Mouse (Mus musculus): ENCODE data around the gene Bicdl1.

DNA sequence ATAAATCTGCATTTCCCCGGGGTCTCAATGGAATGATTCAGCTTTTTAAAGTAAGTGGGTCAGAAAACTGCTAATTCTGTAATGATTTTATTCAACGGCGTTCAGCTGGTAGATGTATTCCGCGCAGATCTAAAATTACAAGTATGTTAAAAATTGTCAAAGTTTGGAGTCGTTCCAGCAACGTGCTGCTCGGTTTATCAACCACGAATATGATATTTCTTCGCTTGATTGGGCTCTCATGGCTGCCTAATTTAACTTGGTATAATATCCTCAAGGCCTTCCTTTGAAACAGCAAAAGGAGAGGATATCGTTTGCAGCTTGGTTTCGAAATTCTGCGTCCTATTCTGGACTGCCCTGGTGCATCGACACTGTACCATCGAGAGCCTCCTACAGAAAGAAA is 13.9 kb upstream of the Bicdl1 start:
- no peak for TF ChIP-seq CTCF (IDR thresholded peaks at IDR 0.05; ENCODE audit: low read depth)
- TF ChIP-seq EP300 (optimal IDR thresholded peaks at IDR 0.05): no peak

Data from stomach, postnatal 0 days (tissue).